Mouse (Mus musculus): ENCODE data around the gene Cnbp.

DNA sequence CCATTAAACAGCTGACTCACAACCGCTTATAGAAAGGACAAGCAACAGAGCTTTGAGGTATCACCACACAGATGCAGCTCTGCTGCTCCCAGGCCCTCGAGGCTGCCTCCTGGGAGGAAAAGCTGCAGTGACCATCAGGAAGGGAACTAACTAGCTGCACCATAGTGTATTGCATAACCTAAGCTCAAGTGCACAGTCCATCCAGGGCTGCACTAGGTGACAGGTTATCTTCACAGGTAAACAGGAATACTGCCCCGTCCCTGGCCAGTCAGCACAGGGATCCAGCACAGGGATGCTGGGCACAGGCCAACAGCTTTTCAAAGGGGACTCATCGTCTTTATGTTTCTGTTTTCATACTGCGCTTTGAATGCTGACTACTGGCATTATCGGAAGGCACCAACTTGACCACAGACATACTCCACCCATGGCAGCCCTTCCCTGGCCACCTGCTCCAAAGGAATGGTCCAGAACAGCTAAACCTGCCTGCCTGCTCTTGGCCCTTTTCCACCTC is 41.2 kb downstream of the Cnbp start:
- no peak for TF ChIP-seq POLR2A (IDR thresholded peaks at IDR 0.05; ENCODE audit: insufficient read depth, low read depth, low read length)
- no peak for TF ChIP-seq EP300 (IDR thresholded peaks at IDR 0.05; ENCODE audit: insufficient read depth, low read depth, low read length)
- no peak for TF ChIP-seq CTCF (IDR thresholded peaks at IDR 0.05)
